Mouse (Mus musculus) E14TG2a.4 (cell line): ENCODE data around the gene Gm49354.

ENCODE experiments used
- CTCF ChIP-seq: conservative IDR thresholded peaks from 2 replicates; pipeline ENCODE4 v1.5.1; 2014; ENCODE audit warnings: low read length
- POU5F1 ChIP-seq: IDR thresholded peaks from 2 replicates; pipeline ENCODE4 v1.6.1; 2014; ENCODE audit warnings: low read length, borderline replicate concordance

GRCm38 (mm10) chr13:59817352-59817751 lies 35.3 kb upstream of the Gm49354 start:
- no peak for TF ChIP-seq CTCF
- TF ChIP-seq POU5F1, result no peak
